Mouse (Mus musculus) hindbrain, embryonic 13.5 days (tissue): ENCODE measurements around the gene Lenep. TPM values are rescaled to one million over a fixed set of nuclear protein-coding genes. Genes with fewer than 3 reads are reported as not detected.
A peak's percentile ranks its signal among the peaks of the same experiment; 100 is the strongest.

ENCODE experiments used
- ATAC-seq: fragments of 200-750 bp; cut with Nextera tagmentation; 2 replicates; pipeline ENCODE4 v1.8.0; 2017; ENCODE audit warnings: moderate TSS enrichment; ENCODE audit not compliant: low FRiP score
- H3K27ac ChIP-seq: fragments of 300-500 bp; sonication (generic); 2 replicates; pipeline ENCODE4 v1.5.1; 2015; ENCODE audit warnings: inconsistent platforms, mild to moderate bottlenecking, moderate library complexity
- H3K27me3 ChIP-seq: fragments of 300-500 bp; sonication (generic); 2 replicates; pipeline ENCODE4 v1.6.1; 2015; ENCODE audit warnings: mild to moderate bottlenecking, inconsistent platforms
- H3K36me3 ChIP-seq: fragments of 300-500 bp; sonication (generic); 2 replicates; pipeline ENCODE4 v1.6.1; 2015; ENCODE audit warnings: mild to moderate bottlenecking, inconsistent platforms
- H3K4me1 ChIP-seq: fragments of 300-500 bp; sonication (generic); replicated peaks from 2 replicates; pipeline ENCODE4 v1.6.1; 2015; ENCODE audit warnings: inconsistent platforms
- H3K4me2 ChIP-seq: fragments of 300-500 bp; sonication (generic); 2 replicates; pipeline ENCODE4 v1.6.1; 2015; ENCODE audit warnings: inconsistent platforms, mild to moderate bottlenecking, moderate library complexity
- H3K4me3 ChIP-seq: fragments of 300-500 bp; sonication (generic); 2 replicates; pipeline ENCODE4 v1.5.1; 2015; ENCODE audit warnings: mild to moderate bottlenecking, inconsistent platforms
- H3K9ac ChIP-seq: fragments of 300-500 bp; sonication (generic); 2 replicates; pipeline ENCODE4 v1.6.1; 2015; ENCODE audit warnings: mild to moderate bottlenecking, inconsistent platforms
- H3K9me3 ChIP-seq: fragments of 300-500 bp; sonication (generic); 2 replicates; pipeline ENCODE4 v1.6.1; 2016; ENCODE audit warnings: inconsistent platforms
- WGBS: fragments of 180-500 bp; shearing (Covaris S2); methylation state at CpG from one replicate; pipeline ENCODE4 v1.1.7; 2015; 5-methylcytosine and 5-hydroxymethylcytosine counted together
- polyA plus RNA-seq: library from polyadenylated mRNA; unstranded; fragments of >200 nt; fragmentation: Nextera tagmentation; extraction: Ambion mirVana; gene quantifications from 2 replicates; pipeline ENCODE4 v1.2.1, GENCODE M21; 2015

Lenep gene
- polyA plus RNA-seq, 1 experiment from 2014 or later = 1.4 TPM

DNA sequence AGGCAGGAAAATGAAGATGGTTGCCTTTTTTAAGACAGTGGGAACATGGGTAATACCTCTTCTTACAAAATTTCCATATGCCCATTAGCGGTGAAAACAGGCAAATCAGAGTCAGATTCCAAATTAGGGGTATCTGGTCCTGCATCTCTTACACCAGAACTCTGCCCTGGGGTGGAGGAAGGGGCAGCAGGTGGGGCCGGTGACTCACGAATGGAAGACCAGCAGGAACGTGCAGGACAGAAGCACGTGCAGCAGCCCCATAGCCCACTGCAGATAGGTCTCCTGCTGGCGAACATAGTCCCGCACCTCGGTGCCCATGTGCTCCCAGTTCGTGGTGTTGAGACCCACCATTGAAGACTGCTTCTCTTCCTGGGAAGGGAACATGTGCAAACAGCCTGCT is 46.6 kb downstream of the Lenep start:
- WGBS = 81% methylated on average over 9 of the region's 9 CpGs
- peaks cover 3% of the 10 kb centered on the region for H3K4me1 ChIP-seq
- H3K27me3 ChIP-seq = peaks cover 43% of the 10 kb centered on the region
- H3K9me3 ChIP-seq = no peaks in the 10 kb centered on the region
- H3K4me3 ChIP-seq = no peak overlapping the region
- H3K9ac ChIP-seq = no peak overlapping the region
- ATAC-seq = no peak
- no peak overlapping the region for H3K27ac ChIP-seq
- no peak overlapping the region for H3K4me2 ChIP-seq
- H3K36me3 ChIP-seq = no peaks in the 10 kb centered on the region

DNA sequence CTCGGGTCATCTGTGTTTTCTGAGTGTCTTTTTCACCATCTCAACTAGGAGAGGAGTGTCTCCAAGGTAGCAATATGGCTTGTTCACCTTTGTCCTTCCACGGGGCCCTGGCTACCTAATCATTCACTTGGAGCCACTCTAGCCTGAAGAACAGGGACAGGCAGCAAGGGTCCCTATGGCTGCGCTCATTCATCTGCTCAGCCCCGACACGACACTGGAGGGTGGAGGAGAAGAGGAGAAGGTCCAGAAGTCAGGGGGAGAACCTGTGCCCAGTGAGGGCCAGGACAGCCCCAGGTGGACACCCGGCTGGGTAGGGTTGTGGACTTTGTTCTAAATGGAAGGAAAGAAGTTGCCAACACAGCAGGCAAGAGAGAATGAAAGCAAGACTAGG is 47.1 kb downstream of the Lenep start:
- Histone ChIP-seq H3K9ac (no peak overlapping the region), H3K9me3 (no peaks in the 10 kb centered on the region), H3K4me1 (peaks cover 6% of the 10 kb centered on the region), H3K27ac (no peak overlapping the region), H3K4me3 (no peak overlapping the region), H3K27me3 (peaks cover 47% of the 10 kb centered on the region), H3K36me3 (no peaks in the 10 kb centered on the region), H3K4me2 (no peak overlapping the region)
- 71% methylated on average over 6 of the region's 6 CpGs for WGBS
- no peak for ATAC-seq

DNA sequence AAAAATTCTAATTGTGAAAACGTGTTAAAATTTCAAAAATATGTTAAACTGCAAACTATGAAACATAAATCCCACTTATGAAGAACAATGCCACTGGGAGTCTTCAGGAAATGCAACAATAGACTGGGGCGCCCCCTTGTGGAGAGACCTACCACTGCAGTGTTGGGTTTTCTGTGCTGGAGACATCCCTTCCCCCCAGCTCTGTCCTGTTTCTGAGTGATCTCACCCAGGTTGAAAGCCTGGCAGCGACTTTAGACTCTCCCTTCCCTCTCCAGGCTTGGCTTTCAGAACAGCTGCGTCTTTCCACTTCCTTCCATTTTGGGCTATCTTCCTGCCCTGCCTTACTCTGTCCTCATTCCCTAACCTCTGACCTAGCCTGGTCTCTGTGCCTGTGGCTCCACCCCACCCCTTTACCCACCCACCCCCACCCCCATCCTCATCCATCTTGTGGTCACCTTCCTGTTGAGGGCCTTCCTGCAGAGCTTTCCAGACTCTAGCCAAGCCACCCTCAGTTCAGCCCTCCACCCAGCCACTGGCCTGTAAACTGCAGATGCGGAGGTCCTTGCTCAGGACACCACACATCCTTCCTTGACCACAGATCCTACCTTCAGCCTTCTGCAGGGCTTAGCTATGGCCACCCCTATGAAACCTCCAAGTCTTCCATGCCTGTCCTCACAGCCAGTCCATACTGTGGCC is 47.6 kb downstream of the Lenep start:
- peak; percentile 26; the same call in 1 of the 2 replicates for ATAC-seq
- WGBS = 20% methylated on average over 5 of the region's 5 CpGs
- no peak overlapping the region for H3K4me3 ChIP-seq

DNA sequence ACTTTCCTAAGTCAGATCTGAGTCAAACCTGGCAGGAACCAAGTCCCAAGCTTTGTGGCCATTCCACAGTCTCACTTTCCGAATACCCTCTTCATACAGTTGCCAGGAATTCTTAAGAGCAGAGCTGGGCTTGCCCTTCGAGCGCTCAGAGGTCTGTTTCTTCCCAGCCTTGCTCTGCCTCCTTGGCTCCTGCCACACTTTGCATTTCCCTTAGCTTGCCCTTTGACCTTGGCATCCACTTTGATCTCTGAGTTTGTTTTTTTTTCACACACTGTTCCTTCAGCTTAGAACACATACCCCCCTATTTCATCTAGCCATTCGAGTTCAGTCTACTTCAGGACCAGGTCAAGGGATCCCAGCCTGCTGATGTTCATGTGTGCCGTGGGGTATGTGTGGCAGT is 51.3 kb downstream of the Lenep start:
- H3K4me3 ChIP-seq = no peak overlapping the region
- WGBS = 65% methylated on average over 5 of the region's 5 CpGs
- H3K9ac ChIP-seq = no peak overlapping the region
- H3K27me3 ChIP-seq = peaks cover 59% of the 10 kb centered on the region
- H3K4me1 ChIP-seq = peaks cover 27% of the 10 kb centered on the region
- H3K36me3 ChIP-seq = peaks cover 4% of the 10 kb centered on the region; the same call in 1 of the 2 replicates
- H3K27ac ChIP-seq = no peak overlapping the region
- no peaks in the 10 kb centered on the region for H3K9me3 ChIP-seq
- no peak overlapping the region for H3K4me2 ChIP-seq
- ATAC-seq = no peak

More for the DNA sequence above, 47.6 kb downstream of the Lenep start:
- Histone ChIP-seq H3K9me3 (no peaks in the 10 kb centered on the region), H3K27me3 (peaks cover 50% of the 10 kb centered on the region), H3K36me3 (no peaks in the 10 kb centered on the region), H3K4me2 (no peak overlapping the region), H3K9ac (no peak overlapping the region), H3K27ac (no peak overlapping the region), H3K4me1 (peaks cover 11% of the 10 kb centered on the region)

Other genes with a start within 250 kb of the Lenep start
- 33.5 and 35.1 TPM in 2 replicates for gene Hcn3, start 242.6 kb downstream of the Lenep start, polyA plus RNA-seq
- 23.5 and 24.5 TPM in 2 replicates for gene Clk2, start 238.0 kb downstream of the Lenep start, polyA plus RNA-seq
- 127 and 130 TPM in 2 replicates for gene Scamp3, start 225.3 kb downstream of the Lenep start, polyA plus RNA-seq
- gene Fam189b, start 219.7 kb downstream of the Lenep start, polyA plus RNA-seq = 29.9 and 30.0 TPM in 2 replicates
- gene Gba, start 199.9 kb downstream of the Lenep start, polyA plus RNA-seq = 47.9 TPM in 2 replicates
- 53.5 and 60.7 TPM in 2 replicates for gene Thbs3, start 187.6 kb downstream of the Lenep start, polyA plus RNA-seq
- gene Mtx1, start 175.7 kb downstream of the Lenep start, polyA plus RNA-seq = 161 and 166 TPM in 2 replicates
- 1.3 and 2.8 TPM in 2 replicates for gene Muc1, start 173.7 kb downstream of the Lenep start, polyA plus RNA-seq
- 205 and 209 TPM in 2 replicates for gene Krtcap2, start 156.8 kb downstream of the Lenep start, polyA plus RNA-seq
- gene Trim46, start 156.5 kb downstream of the Lenep start, polyA plus RNA-seq = 64.3 and 68.1 TPM in 2 replicates
- gene Dpm3, start 143.4 kb downstream of the Lenep start, polyA plus RNA-seq = 74.4 and 76.2 TPM in 2 replicates
- 34.6 and 38.0 TPM in 2 replicates for gene Slc50a1, start 132.2 kb downstream of the Lenep start, polyA plus RNA-seq
- 12.1 and 12.4 TPM in 2 replicates for gene Efna1, start 121.7 kb downstream of the Lenep start, polyA plus RNA-seq
- 46.8 and 49.7 TPM in 2 replicates for gene Efna3, start 79.8 kb downstream of the Lenep start, polyA plus RNA-seq
- 8.6 and 9.8 TPM in 2 replicates for gene Efna4, start 64.8 kb downstream of the Lenep start, polyA plus RNA-seq
- 41.5 and 47.0 TPM in 2 replicates for gene Adam15, start 52.8 kb downstream of the Lenep start, polyA plus RNA-seq
- 0.14 and 0.17 TPM in 2 replicates for gene Dcst2, start 40.8 kb downstream of the Lenep start, polyA plus RNA-seq
- gene Dcst1, start 37.5 kb downstream of the Lenep start, polyA plus RNA-seq = 1.1 and 1.3 TPM in 2 replicates
- 0.70 and 0.73 TPM in 2 replicates for gene Zbtb7b, start 8.0 kb downstream of the Lenep start, polyA plus RNA-seq
- 38.5 and 39.3 TPM in 2 replicates for gene Flad1, start 9.1 kb upstream of the Lenep start, polyA plus RNA-seq
- 116 and 121 TPM in 2 replicates for gene Cks1b, start 15.6 kb upstream of the Lenep start, polyA plus RNA-seq
- 24.3 and 24.4 TPM in 2 replicates for gene Shc1, start 15.7 kb upstream of the Lenep start, polyA plus RNA-seq
- 38.7 and 42.0 TPM in 2 replicates for gene Pygo2, start 27.4 kb upstream of the Lenep start, polyA plus RNA-seq
- gene Pbxip1, start 33.9 kb upstream of the Lenep start, polyA plus RNA-seq = 19.4 and 20.4 TPM in 2 replicates
- gene Pmvk, start 51.7 kb upstream of the Lenep start, polyA plus RNA-seq = 101 and 105 TPM in 2 replicates
- gene Kcnn3, start 117.4 kb upstream of the Lenep start, polyA plus RNA-seq = 5.1 and 6.6 TPM in 2 replicates